Mouse (Mus musculus): Measurements from ENCODE around the gene Pomc. TPM values are rescaled to one million over a fixed set of nuclear protein-coding genes. Genes with fewer than 3 reads are reported as not detected.

Gene Pomc
- polyA plus RNA-seq, 1 experiment from 2014 or later: 4.5 TPM

DNA sequence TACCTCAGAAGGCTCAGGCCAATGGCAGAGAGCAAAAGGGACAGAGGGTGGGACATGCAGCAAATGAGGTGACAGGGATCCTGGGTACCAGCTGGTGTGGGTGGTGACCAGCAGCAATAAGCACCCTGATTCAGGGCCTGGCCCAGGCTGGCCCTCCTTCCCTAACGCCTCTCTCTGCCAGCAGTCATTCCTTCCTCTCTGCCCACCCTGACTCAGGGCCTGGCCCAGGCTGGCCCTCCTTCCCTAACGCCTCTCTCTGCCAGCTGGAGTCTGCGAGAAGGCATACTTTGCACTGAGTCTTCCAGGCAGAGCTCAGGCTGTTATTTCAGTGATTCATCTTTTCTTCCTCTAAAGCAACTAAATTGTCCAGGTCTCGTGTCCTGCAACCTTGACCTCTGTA lies 52.4 kb downstream of the Pomc start:
- Histone ChIP-seq H3K9ac (no peak overlapping the region), H3K36me3 (no peaks in the 10 kb centered on the region), H3K27me3 (no peaks in the 10 kb centered on the region), H3K27ac (0 out of 2 replicates have a peak overlapping the region, but pooled peaks have one; percentile 11), H3K4me1 (peaks cover 8% of the 10 kb centered on the region), H3K4me3 (no peak overlapping the region), H3K4me2 (no peak overlapping the region), H3K9me3 (no peaks in the 10 kb centered on the region)
- ATAC-seq (ENCODE audit: insufficient number of reproducible peaks, insufficient read depth, low FRiP score, low TSS enrichment, low read depth): no peak
- WGBS: 53% methylated on average over 4 of the region's 4 CpGs

DNA sequence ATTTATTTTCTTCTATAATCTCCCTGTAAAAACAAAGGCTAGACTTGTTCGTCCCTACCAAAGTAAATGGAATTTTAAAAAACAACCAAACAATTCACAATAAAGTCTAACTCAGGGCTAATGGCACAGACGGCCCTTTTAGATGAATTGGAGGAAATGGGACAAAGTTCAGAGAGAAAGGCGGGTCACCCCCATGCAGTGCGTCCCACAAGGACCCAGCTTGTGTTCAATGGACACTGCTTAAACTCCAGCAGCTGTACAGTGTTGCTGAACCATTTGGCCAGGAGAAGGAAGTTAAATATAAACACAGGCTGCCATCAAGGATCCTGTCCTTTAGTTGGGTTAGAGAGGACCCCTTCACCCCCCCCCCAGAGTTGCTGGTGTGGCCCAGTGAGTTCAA lies 53.0 kb downstream of the Pomc start:
- H3K4me2 ChIP-seq: no peak overlapping the region
- no peak for ATAC-seq (ENCODE audit: insufficient number of reproducible peaks, insufficient read depth, low FRiP score, low TSS enrichment, low read depth)
- no peak overlapping the region for H3K27ac ChIP-seq
- no peaks in the 10 kb centered on the region for H3K27me3 ChIP-seq
- peaks cover 8% of the 10 kb centered on the region for H3K4me1 ChIP-seq
- no peak overlapping the region for H3K9ac ChIP-seq
- no peak overlapping the region for H3K4me3 ChIP-seq
- H3K9me3 ChIP-seq: no peaks in the 10 kb centered on the region
- 62% methylated on average over 4 of the region's 4 CpGs for WGBS
- H3K36me3 ChIP-seq: no peaks in the 10 kb centered on the region

- no peak overlapping the region for H3K9ac ChIP-seq
- H3K9me3 ChIP-seq: no peaks in the 10 kb centered on the region
- H3K27ac ChIP-seq: no peak overlapping the region
- ATAC-seq (ENCODE audit: insufficient number of reproducible peaks, insufficient read depth, low FRiP score, low TSS enrichment, low read depth): no peak
- H3K27me3 ChIP-seq: no peaks in the 10 kb centered on the region
- H3K4me1 ChIP-seq: peaks cover 8% of the 10 kb centered on the region
- 28% methylated on average over 12 of the region's 12 CpGs for WGBS
- no peak overlapping the region for H3K4me3 ChIP-seq
- no peaks in the 10 kb centered on the region for H3K36me3 ChIP-seq
- H3K4me2 ChIP-seq: 0 out of 2 replicates have a peak overlapping the region, but pooled peaks have one; percentile 24
Observed at GRCm38 (mm10) chr12:4008731-4009130, 54.0 kb downstream of the Pomc start.

Other genes with a start within 250 kb of the Pomc start
- 168 and 180 TPM in 2 replicates for gene Dnmt3a, start 148.9 kb upstream of the Pomc start, polyA plus RNA-seq (2015; fragmentation: Nextera tagmentation; extraction: Ambion mirVana)
- 6.0 and 6.2 TPM in 2 replicates for gene Efr3b, start 84.0 kb downstream of the Pomc start, polyA plus RNA-seq (2015; fragmentation: Nextera tagmentation; extraction: Ambion mirVana)
- 8.8 and 10.6 TPM in 2 replicates for gene Dnajc27, start 127.6 kb downstream of the Pomc start, polyA plus RNA-seq (2015; fragmentation: Nextera tagmentation; extraction: Ambion mirVana)
- 12.4 and 12.6 TPM in 2 replicates for gene Adcy3, start 178.2 kb downstream of the Pomc start, polyA plus RNA-seq (2015; fragmentation: Nextera tagmentation; extraction: Ambion mirVana)

Measured in embryonic facial prominence, embryonic 13.5 days (tissue).